Comparison of ENCODE assay signal across 9 mouse cellular contexts in the genomic region with DNA sequence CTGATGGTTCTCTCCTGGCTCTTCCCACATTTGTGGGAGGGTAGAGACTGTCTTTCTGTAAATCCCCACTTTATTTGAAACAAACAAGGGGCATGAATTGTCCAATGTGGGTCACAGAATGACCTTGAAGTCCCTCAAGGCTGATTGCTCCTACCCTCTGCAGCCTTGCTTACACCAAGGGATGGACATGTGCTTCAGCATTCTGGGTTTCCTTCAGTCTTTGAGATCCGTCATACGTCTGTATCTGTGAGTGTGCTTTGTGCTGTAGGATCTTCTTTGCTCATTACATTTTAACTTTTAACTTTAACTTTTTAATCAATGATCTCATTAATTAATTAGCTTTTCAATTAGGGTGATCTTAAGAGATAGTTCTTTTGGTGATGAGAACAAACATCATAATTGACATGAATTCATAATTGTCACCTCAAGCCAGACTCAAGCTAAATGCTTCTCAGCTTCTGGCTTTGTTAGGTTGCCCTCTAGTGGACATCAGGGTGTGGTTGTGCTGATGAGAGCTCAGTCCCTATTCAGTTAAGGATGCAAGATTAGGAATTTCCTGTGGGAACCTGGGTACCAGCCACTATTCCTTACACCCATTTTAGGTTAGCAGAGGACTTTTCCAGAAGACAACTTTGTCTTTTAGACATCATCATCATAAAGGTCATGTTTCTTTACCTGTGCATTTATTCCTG. TPM values are rescaled to one million over a fixed set of nuclear protein-coding genes. Genes with fewer than 3 reads are reported as not detected.
DNase-seq lines count a peak whose midpoint lies in the region; ATAC-seq lines count a peak whose summit lies in the region.
"Had no signal": no experiment of that assay in that cellular context is flagged by ENCODE, and none has a peak within 500 bp of the region (broad histone marks: within the 10 kb centered on the region; RNA-seq: fewer than 3 reads in every experiment).

No protein-coding gene starts in this region.

- no peaks in the 10 kb centered on the region; the same call in 1 of the 2 replicates for H3K4me1 ChIP-seq in hindbrain, embryonic 10.5 days (replicated peaks)
- H3K4me1 ChIP-seq in neural tube, embryonic 15.5 days, result no peaks in the 10 kb centered on the region
- H3K4me1 ChIP-seq: stomach, embryonic 15.5 days had no signal

- DNase-seq in layer of hippocampus, adult 11-12 months (ENCODE audit: low spot score), result peak; percentile 81
- no peak for DNase-seq in layer of hippocampus, postnatal 36 days
- peak; percentile 53 for DNase-seq in ZHBTc4 (ENCODE audit: low read depth, low spot score)
- peak; percentile 80 for DNase-seq in embryo, embryonic 10 days (ENCODE audit: low spot score)
- DNase-seq in hindbrain, embryonic 10.5 days (ENCODE audit: low spot score), result peak; percentile 49
- peak; percentile 82 to 84 for DNase-seq in left cerebral cortex, postnatal 14 days (ENCODE audit: low spot score in 2 of 2)
- no peak for DNase-seq in T-cell, adult 2 months (ENCODE audit: low spot score)

- no peaks in the 10 kb centered on the region for H3K27me3 ChIP-seq in hindbrain, embryonic 10.5 days (ENCODE audit: insufficient read depth, poor library complexity, severe bottlenecking)
- H3K27me3 ChIP-seq in neural tube, embryonic 15.5 days (replicated peaks), result no peaks in the 10 kb centered on the region
- H3K27me3 ChIP-seq: stomach, embryonic 15.5 days had no signal

- H3K9me3 ChIP-seq in hindbrain, embryonic 10.5 days, result no peaks in the 10 kb centered on the region
- no peaks in the 10 kb centered on the region for H3K9me3 ChIP-seq in neural tube, embryonic 15.5 days (replicated peaks)
- H3K9me3 ChIP-seq: stomach, embryonic 15.5 days had no signal

- H3K4me3 ChIP-seq in hindbrain, embryonic 10.5 days, result no peak overlapping the region
- H3K4me3 ChIP-seq in neural tube, embryonic 15.5 days (replicated peaks), result no peak overlapping the region
- H3K4me3 ChIP-seq: stomach, embryonic 15.5 days had no signal

- peak; percentile 69; the same call in 1 of the 2 replicates for ATAC-seq in neural tube, embryonic 15.5 days (ENCODE audit: low FRiP score)

- no peaks in the 10 kb centered on the region for H3K36me3 ChIP-seq in hindbrain, embryonic 10.5 days
- H3K36me3 ChIP-seq in neural tube, embryonic 15.5 days, result no peaks in the 10 kb centered on the region
- H3K36me3 ChIP-seq: stomach, embryonic 15.5 days had no signal

- intact Hi-C loops in left cerebral cortex, postnatal 14 days (cut with DNase I), result loop anchor here (2.0 to 5.0 kb wide), 3 partner anchors 48 to 120 kb away; no protein-coding TSS in a partner anchor

- H3K27ac ChIP-seq in hindbrain, embryonic 10.5 days, result no peak overlapping the region
- no peak overlapping the region for H3K27ac ChIP-seq in neural tube, embryonic 15.5 days (replicated peaks)
- H3K27ac ChIP-seq: stomach, embryonic 15.5 days had no signal

- H3K4me2 ChIP-seq in neural tube, embryonic 15.5 days, result no peak overlapping the region
- H3K4me2 ChIP-seq: stomach, embryonic 15.5 days had no signal

- 94% methylated on average over 2 of the region's 2 CpGs for WGBS in hindbrain, embryonic 10.5 days
- 84% methylated on average over 2 of the region's 2 CpGs for WGBS in neural tube, embryonic 15.5 days

- H3K9ac ChIP-seq in neural tube, embryonic 15.5 days (replicated peaks), result no peak overlapping the region
- H3K9ac ChIP-seq: stomach, embryonic 15.5 days had no signal

RNA-seq across cellular contexts. Expression of gene Adcyap1r1, which starts 53.2 kb away (rescaled TPM):
- 100 to 1,000 TPM; 138 to 149 TPM for total RNA-seq in layer of hippocampus, postnatal 36 days (2021)
- polyA plus RNA-seq in hindbrain, embryonic 10.5 days (2016; fragmentation: Nextera tagmentation; extraction: Ambion mirVana), result 31.4 and 32.4 TPM in 2 replicates
- total RNA-seq in left cerebral cortex, postnatal 14 days (2021), result 100 to 1,000 TPM; 113 to 126 TPM
- polyA plus RNA-seq in neural tube, embryonic 15.5 days (2015; fragmentation: Nextera tagmentation; extraction: Ambion mirVana), result 51.1 and 55.5 TPM in 2 replicates

Comparison
In these comparisons a context has a peak if more than half of its experiments do, and no peak if none do; other contexts are left out.
1. DNase-seq: peak in layer of hippocampus, adult 11-12 months (single experiment), ZHBTc4 (single experiment), embryo, embryonic 10 days (single experiment), hindbrain, embryonic 10.5 days (single experiment) and left cerebral cortex, postnatal 14 days (2 of 2); none in layer of hippocampus, postnatal 36 days (0 of 2) and T-cell, adult 2 months (single experiment).